Mouse (Mus musculus): ENCODE data around the gene Rec114.

- no peak for TF ChIP-seq CTCF (IDR thresholded peaks at IDR 0.05; ENCODE audit: low read depth)
- TF ChIP-seq EP300 (optimal IDR thresholded peaks at IDR 0.05), result no peak
Measured at GRCm38 (mm10) chr9:58719471-58719870, 24.3 kb downstream of the Rec114 start.
